Mouse (Mus musculus) midbrain, embryonic 13.5 days (tissue): ENCODE data around the gene Pla2g12b. TPM values are rescaled to one million over a fixed set of nuclear protein-coding genes. Genes with fewer than 3 reads are reported as not detected.
"Not testable (repeated sequence)": the region's sequence is repeated elsewhere in the genome, so short reads cannot be mapped to it uniquely, and the experiment has no call there.

Experiments
- ATAC-seq: fragments of 200-750 bp; cut with Nextera tagmentation; 2 replicates; pipeline ENCODE4 v1.8.0; 2017; ENCODE audit warnings: mild to moderate bottlenecking, moderate TSS enrichment, moderate library complexity
- H3K27ac ChIP-seq: fragments of 300-500 bp; sonication (generic); 2 replicates; pipeline ENCODE4 v1.5.1; 2015; ENCODE audit warnings: inconsistent platforms, mild to moderate bottlenecking, moderate library complexity
- H3K27me3 ChIP-seq: fragments of 300-500 bp; sonication (generic); 2 replicates; pipeline ENCODE4 v1.6.1; 2015; ENCODE audit warnings: mild to moderate bottlenecking, inconsistent platforms
- H3K36me3 ChIP-seq: fragments of 300-500 bp; sonication (generic); 2 replicates; pipeline ENCODE4 v1.6.1; 2015; ENCODE audit warnings: mild to moderate bottlenecking, inconsistent platforms
- H3K4me1 ChIP-seq: fragments of 300-500 bp; sonication (generic); replicated peaks from 2 replicates; pipeline ENCODE4 v1.6.1; 2015; ENCODE audit warnings: inconsistent platforms
- H3K4me2 ChIP-seq: fragments of 300-500 bp; sonication (generic); replicated peaks from 2 replicates; pipeline ENCODE4 v1.6.1; 2015; ENCODE audit warnings: moderate library complexity, mild to moderate bottlenecking, inconsistent platforms
- H3K4me3 ChIP-seq: fragments of 300-500 bp; sonication (generic); replicated peaks from 2 replicates; pipeline ENCODE4 v1.5.1; 2015; ENCODE audit warnings: mild to moderate bottlenecking, inconsistent platforms
- H3K9ac ChIP-seq: fragments of 300-500 bp; sonication (generic); replicated peaks from 2 replicates; pipeline ENCODE4 v1.6.1; 2015; ENCODE audit warnings: mild to moderate bottlenecking, inconsistent platforms
- H3K9me3 ChIP-seq: fragments of 300-500 bp; sonication (generic); 2 replicates; pipeline ENCODE4 v1.6.1; 2016; ENCODE audit warnings: mild to moderate bottlenecking, inconsistent platforms
- WGBS: fragments of 180-500 bp; shearing (Covaris S2); methylation state at CpG from one replicate; pipeline ENCODE4 v1.1.7; 2015; 5-methylcytosine and 5-hydroxymethylcytosine counted together
- polyA plus RNA-seq: library from polyadenylated mRNA; unstranded; fragments of >200 nt; fragmentation: Nextera tagmentation; extraction: Ambion mirVana; gene quantifications from 2 replicates; pipeline ENCODE4 v1.2.1, GENCODE M21; 2015

Gene Pla2g12b
- polyA plus RNA-seq, 1 experiment from 2014 or later = not detected

DNA sequence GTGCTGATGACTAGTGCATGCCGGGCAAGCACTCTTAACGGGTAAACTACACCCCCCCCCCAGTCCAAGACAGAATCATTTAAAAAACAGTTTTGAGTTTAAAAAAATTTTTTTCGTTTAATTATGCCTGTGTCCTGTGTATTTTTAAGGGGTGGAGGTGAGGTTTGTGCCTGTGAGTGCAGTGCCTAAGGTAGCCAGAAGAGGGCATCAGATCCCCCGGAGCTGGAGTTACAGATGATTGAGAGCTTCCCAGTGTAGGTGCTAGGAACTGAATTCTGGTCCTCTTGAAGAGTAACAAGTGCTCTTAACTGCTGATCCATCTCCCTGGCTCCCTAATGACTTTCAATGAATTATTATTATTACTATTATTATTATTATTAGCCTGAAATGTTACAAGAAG is 24.7 kb upstream of the Pla2g12b start:
- Histone ChIP-seq H3K9me3 (no peaks in the 10 kb centered on the region), H3K9ac (no peak overlapping the region), H3K27ac (no peak overlapping the region), H3K27me3 (no peaks in the 10 kb centered on the region), H3K4me1 (no peaks in the 10 kb centered on the region), H3K4me2 (no peak overlapping the region), H3K36me3 (peaks cover 10% of the 10 kb centered on the region), H3K4me3 (no peak overlapping the region)
- ATAC-seq = no peak
- 96% methylated on average over 4 of the region's 4 CpGs for WGBS

- H3K4me2 ChIP-seq = no peak overlapping the region
- no peaks in the 10 kb centered on the region for H3K27me3 ChIP-seq
- no peaks in the 10 kb centered on the region for H3K4me1 ChIP-seq
- 0 out of 2 replicates have a peak, but pooled peaks cover 2% of the 10 kb centered on the region for H3K36me3 ChIP-seq
- no peak for ATAC-seq
- 72% methylated on average over 3 of the region's 3 CpGs for WGBS
- H3K9ac ChIP-seq = no peak overlapping the region
- no peak overlapping the region for H3K4me3 ChIP-seq
- H3K9me3 ChIP-seq = no peaks in the 10 kb centered on the region
- H3K27ac ChIP-seq = no peak overlapping the region
Observed at GRCm38 (mm10) chr10:59379927-59380326, 23.5 kb upstream of the Pla2g12b start.

DNA sequence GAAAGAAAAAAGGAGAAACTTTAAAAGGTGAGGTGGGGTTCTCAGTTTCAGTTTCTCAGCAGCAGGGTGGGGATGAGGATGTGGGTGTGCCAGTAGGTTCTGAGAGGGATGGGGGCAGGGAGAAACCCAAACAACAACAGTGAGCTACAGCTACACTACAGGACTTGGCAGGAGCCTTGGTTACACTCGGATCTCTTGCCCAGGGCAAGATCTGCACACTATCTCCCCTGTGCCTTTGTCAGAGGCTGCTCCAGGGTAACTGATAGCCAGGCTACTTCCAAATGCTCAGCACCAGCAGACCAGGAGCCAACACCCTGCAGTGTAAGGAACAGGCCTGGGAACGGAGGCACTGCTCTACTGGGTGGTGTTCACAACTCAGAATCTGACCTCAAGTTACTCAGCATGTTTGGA is 23.0 kb upstream of the Pla2g12b start:
- H3K36me3 ChIP-seq = 0 out of 2 replicates have a peak, but pooled peaks cover 2% of the 10 kb centered on the region
- ATAC-seq = no peak
- H3K9ac ChIP-seq = no peak overlapping the region
- no peaks in the 10 kb centered on the region for H3K27me3 ChIP-seq
- 86% methylated on average over 2 of the region's 2 CpGs for WGBS
- H3K27ac ChIP-seq = no peak overlapping the region
- H3K4me1 ChIP-seq = no peaks in the 10 kb centered on the region
- H3K4me2 ChIP-seq = no peak overlapping the region
- H3K9me3 ChIP-seq = no peaks in the 10 kb centered on the region
- no peak overlapping the region for H3K4me3 ChIP-seq

DNA sequence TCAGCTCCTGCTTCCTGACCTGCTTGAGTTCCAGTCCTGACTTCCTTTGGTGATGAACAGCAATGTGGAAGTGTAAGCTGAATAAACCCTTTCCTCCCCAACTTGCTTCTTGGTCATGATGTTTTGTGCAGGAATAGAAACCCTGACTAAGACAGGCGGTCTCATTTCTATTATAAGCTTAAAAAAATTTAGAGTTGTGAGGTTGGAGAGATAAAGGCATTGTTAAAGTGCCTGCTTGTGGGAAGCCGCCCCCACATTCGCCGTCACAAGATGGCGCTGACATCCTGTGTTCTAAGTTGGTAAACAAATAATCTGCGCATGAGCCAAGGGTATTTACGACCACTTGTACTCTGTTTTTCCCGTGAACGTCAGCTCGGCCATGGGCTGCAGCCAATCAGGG is 21.9 kb upstream of the Pla2g12b start:
- not testable (repeated sequence) for H3K9ac ChIP-seq, H3K4me3 ChIP-seq, H3K9me3 ChIP-seq, H3K36me3 ChIP-seq, H3K4me2 ChIP-seq, H3K4me1 ChIP-seq, H3K27ac ChIP-seq, H3K27me3 ChIP-seq, ATAC-seq
- 76% methylated on average over 6 of the region's 10 CpGs for WGBS

GRCm38 (mm10) chr10:59386951-59387350 is 16.5 kb upstream of the Pla2g12b start:
- no peaks in the 10 kb centered on the region for H3K4me1 ChIP-seq
- H3K4me3 ChIP-seq = no peak overlapping the region
- no peaks in the 10 kb centered on the region for H3K27me3 ChIP-seq
- H3K9ac ChIP-seq = no peak overlapping the region
- no peak for ATAC-seq
- 86% methylated on average over 8 of the region's 8 CpGs for WGBS
- peaks cover 11% of the 10 kb centered on the region for H3K9me3 ChIP-seq
- H3K36me3 ChIP-seq = no peaks in the 10 kb centered on the region
- no peak overlapping the region for H3K27ac ChIP-seq
- H3K4me2 ChIP-seq = no peak overlapping the region

GRCm38 (mm10) chr10:59389652-59390051 is 13.8 kb upstream of the Pla2g12b start:
- no peak for ATAC-seq
- no peaks in the 10 kb centered on the region for H3K36me3 ChIP-seq
- no peak overlapping the region for H3K9ac ChIP-seq
- H3K27me3 ChIP-seq = no peaks in the 10 kb centered on the region
- peaks cover 11% of the 10 kb centered on the region for H3K9me3 ChIP-seq
- H3K4me1 ChIP-seq = no peaks in the 10 kb centered on the region
- no peak overlapping the region for H3K27ac ChIP-seq
- WGBS = 97% methylated on average over 3 of the region's 3 CpGs
- no peak overlapping the region for H3K4me2 ChIP-seq
- no peak overlapping the region for H3K4me3 ChIP-seq

DNA sequence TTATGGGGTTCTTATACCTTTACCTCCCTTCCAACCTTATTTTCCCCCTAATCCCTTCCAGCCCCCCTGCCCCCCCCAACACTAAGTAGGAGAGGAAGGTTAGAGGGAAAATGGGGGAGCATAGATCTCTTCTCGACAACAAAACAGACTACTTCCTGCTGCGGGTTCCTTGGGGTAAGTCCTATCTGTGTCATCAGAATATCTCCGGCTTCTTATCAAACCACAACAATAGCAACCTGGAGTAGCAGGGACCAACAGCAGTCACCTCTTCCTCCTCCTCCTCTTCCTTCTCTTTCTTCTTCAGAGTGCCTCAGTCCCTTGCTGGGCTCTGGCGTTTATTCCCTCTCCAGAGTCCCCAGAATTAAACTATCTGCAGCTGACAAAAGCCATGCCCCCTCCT is 11.6 kb upstream of the Pla2g12b start:
- 81% methylated on average over 4 of the region's 4 CpGs for WGBS
- H3K4me2 ChIP-seq = no peak overlapping the region
- H3K27me3 ChIP-seq = no peaks in the 10 kb centered on the region
- no peaks in the 10 kb centered on the region for H3K4me1 ChIP-seq
- H3K4me3 ChIP-seq = no peak overlapping the region
- no peak for ATAC-seq
- no peaks in the 10 kb centered on the region for H3K36me3 ChIP-seq
- H3K9ac ChIP-seq = no peak overlapping the region
- no peak overlapping the region for H3K27ac ChIP-seq
- peaks cover 11% of the 10 kb centered on the region for H3K9me3 ChIP-seq

- not testable (repeated sequence) for ATAC-seq, H3K4me3 ChIP-seq, H3K4me1 ChIP-seq, H3K27me3 ChIP-seq, H3K27ac ChIP-seq, H3K9ac ChIP-seq, H3K4me2 ChIP-seq, H3K9me3 ChIP-seq, H3K36me3 ChIP-seq
- WGBS = 92% methylated on average over 12 of the region's 25 CpGs
Observed at GRCm38 (mm10) chr10:59395461-59395860, 8.0 kb upstream of the Pla2g12b start, which contains the start of gene Gm10273. Gm10273 (plus strand) TSS chr10:59395632.

- no peak overlapping the region for H3K4me2 ChIP-seq
- WGBS = 84% methylated on average over 10 of the region's 10 CpGs
Observed at GRCm38 (mm10) chr10:59403793-59404149, 311 bp downstream of the Pla2g12b start.

GRCm38 (mm10) chr10:59408499-59408898 is 5.0 kb downstream of the Pla2g12b start:
- Histone ChIP-seq H3K4me2 (no peak overlapping the region), H3K27me3 (no peaks in the 10 kb centered on the region), H3K9me3 (no peaks in the 10 kb centered on the region), H3K27ac (no peak overlapping the region), H3K4me3 (no peak overlapping the region), H3K9ac (no peak overlapping the region), H3K4me1 (no peaks in the 10 kb centered on the region), H3K36me3 (no peaks in the 10 kb centered on the region)
- no peak for ATAC-seq
- 80% methylated on average over 6 of the region's 6 CpGs for WGBS

More at GRCm38 (mm10) chr10:59403793-59404149, 311 bp downstream of the Pla2g12b start:
- Histone ChIP-seq H3K36me3 (no peaks in the 10 kb centered on the region), H3K27ac (no peak overlapping the region), H3K27me3 (no peaks in the 10 kb centered on the region), H3K9ac (no peak overlapping the region), H3K4me1 (no peaks in the 10 kb centered on the region), H3K9me3 (0 out of 2 replicates have a peak, but pooled peaks cover 2% of the 10 kb centered on the region), H3K4me3 (no peak overlapping the region)
- no peak for ATAC-seq

GRCm38 (mm10) chr10:59410264-59410663 is 6.8 kb downstream of the Pla2g12b start:
- Histone ChIP-seq H3K27ac (no peak overlapping the region), H3K9ac (no peak overlapping the region), H3K4me2 (no peak overlapping the region), H3K4me3 (no peak overlapping the region), H3K4me1 (no peaks in the 10 kb centered on the region), H3K36me3 (no peaks in the 10 kb centered on the region), H3K27me3 (no peaks in the 10 kb centered on the region), H3K9me3 (no peaks in the 10 kb centered on the region)
- no peak for ATAC-seq
- 82% methylated on average over 12 of the region's 12 CpGs for WGBS

- Histone ChIP-seq H3K9ac (no peak overlapping the region), H3K36me3 (no peaks in the 10 kb centered on the region), H3K27me3 (no peaks in the 10 kb centered on the region), H3K4me2 (no peak overlapping the region), H3K9me3 (no peaks in the 10 kb centered on the region), H3K27ac (no peak overlapping the region), H3K4me3 (no peak overlapping the region), H3K4me1 (no peaks in the 10 kb centered on the region)
- 89% methylated on average over 4 of the region's 4 CpGs for WGBS
- ATAC-seq = no peak
Observed at GRCm38 (mm10) chr10:59413711-59414110, 10.3 kb downstream of the Pla2g12b start.

DNA sequence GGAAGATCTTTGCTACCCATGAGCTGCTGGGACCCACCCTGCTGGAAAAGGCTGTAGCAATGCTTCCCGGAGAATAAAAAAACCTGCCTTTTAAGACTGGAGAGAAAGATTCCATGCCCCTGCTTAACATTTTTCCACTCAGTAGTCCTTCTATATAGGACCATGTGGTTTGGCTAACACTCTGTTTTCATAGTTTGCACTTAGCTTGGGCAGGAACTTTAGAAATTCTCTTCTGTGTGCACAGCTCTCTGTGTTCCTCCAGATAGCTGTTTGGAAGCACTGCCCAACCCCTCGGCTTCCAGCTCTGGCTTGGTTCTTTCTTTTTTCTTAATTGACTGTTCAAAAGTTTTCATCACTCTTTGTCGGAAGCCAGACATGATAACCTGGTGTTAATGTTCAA is 13.2 kb downstream of the Pla2g12b start:
- H3K9me3 ChIP-seq = no peaks in the 10 kb centered on the region
- no peak overlapping the region for H3K9ac ChIP-seq
- WGBS = 91% methylated on average over 3 of the region's 3 CpGs
- no peaks in the 10 kb centered on the region for H3K4me1 ChIP-seq
- no peak overlapping the region for H3K4me2 ChIP-seq
- H3K36me3 ChIP-seq = no peaks in the 10 kb centered on the region
- no peaks in the 10 kb centered on the region for H3K27me3 ChIP-seq
- H3K4me3 ChIP-seq = no peak overlapping the region
- H3K27ac ChIP-seq = no peak overlapping the region
- no peak for ATAC-seq
